Mouse (Mus musculus) heart, adult 9 months (tissue): Measurements from ENCODE around the gene Pxdn.
A peak's percentile ranks its signal among the peaks of the same experiment; 100 is the strongest.

Experiments
- DNase-seq, 2 experiments: peaks; one replicate each; pipeline ENCODE4 v3.0.0; 2022; ENCODE audit warnings: low spot score in 2 of 2

Pxdn gene

GRCm38 (mm10) chr12:30024264-30024825, 86.9 kb downstream of the Pxdn start:
- DNase-seq = peak; percentile 64 to 79

- DNase-seq = no peak
Observed at GRCm38 (mm10) chr12:30027721-30028340, 90.4 kb downstream of the Pxdn start.

- DNase-seq = no peak
Observed at GRCm38 (mm10) chr12:30029111-30029510, 91.7 kb downstream of the Pxdn start.

- no peak for DNase-seq
Observed at GRCm38 (mm10) chr12:30030571-30030970, 93.2 kb downstream of the Pxdn start.

GRCm38 (mm10) chr12:30034681-30035080, 97.3 kb downstream of the Pxdn start:
- DNase-seq = no peak

GRCm38 (mm10) chr12:30035406-30035805, 98.0 kb downstream of the Pxdn start:
- DNase-seq = peak; percentile 70 to 78

- DNase-seq = peak; percentile 52 to 67
Observed at GRCm38 (mm10) chr12:30035841-30036568, 98.6 kb downstream of the Pxdn start.

- peak; percentile 45 to 49 for DNase-seq
Observed at GRCm38 (mm10) chr12:30036569-30037055, 99.2 kb downstream of the Pxdn start.

GRCm38 (mm10) chr12:30039565-30039964, 102.2 kb downstream of the Pxdn start:
- DNase-seq = peak; percentile 33 to 35

- DNase-seq = peak; percentile 30 to 50
Observed at GRCm38 (mm10) chr12:30040150-30040549, 102.7 kb downstream of the Pxdn start.

GRCm38 (mm10) chr12:30048848-30049247, 111.4 kb downstream of the Pxdn start:
- no peak for DNase-seq

- no peak for DNase-seq
Observed at GRCm38 (mm10) chr12:30049818-30050217, 112.4 kb downstream of the Pxdn start.

GRCm38 (mm10) chr12:30050235-30050634, 112.8 kb downstream of the Pxdn start:
- peak in 1 of 2 experiments; percentile 35 for DNase-seq

- no peak for DNase-seq
Observed at GRCm38 (mm10) chr12:30054761-30055540, 117.5 kb downstream of the Pxdn start.

- no peak for DNase-seq
Observed at GRCm38 (mm10) chr12:30058044-30058443, 120.6 kb downstream of the Pxdn start.

- DNase-seq = no peak
Observed at GRCm38 (mm10) chr12:30061503-30062117, 124.2 kb downstream of the Pxdn start.

GRCm38 (mm10) chr12:30062118-30062505, 124.7 kb downstream of the Pxdn start:
- no peak for DNase-seq
